Mouse (Mus musculus): ENCODE results near the gene Cyp26b1.

Cyp26b1 gene

DNA sequence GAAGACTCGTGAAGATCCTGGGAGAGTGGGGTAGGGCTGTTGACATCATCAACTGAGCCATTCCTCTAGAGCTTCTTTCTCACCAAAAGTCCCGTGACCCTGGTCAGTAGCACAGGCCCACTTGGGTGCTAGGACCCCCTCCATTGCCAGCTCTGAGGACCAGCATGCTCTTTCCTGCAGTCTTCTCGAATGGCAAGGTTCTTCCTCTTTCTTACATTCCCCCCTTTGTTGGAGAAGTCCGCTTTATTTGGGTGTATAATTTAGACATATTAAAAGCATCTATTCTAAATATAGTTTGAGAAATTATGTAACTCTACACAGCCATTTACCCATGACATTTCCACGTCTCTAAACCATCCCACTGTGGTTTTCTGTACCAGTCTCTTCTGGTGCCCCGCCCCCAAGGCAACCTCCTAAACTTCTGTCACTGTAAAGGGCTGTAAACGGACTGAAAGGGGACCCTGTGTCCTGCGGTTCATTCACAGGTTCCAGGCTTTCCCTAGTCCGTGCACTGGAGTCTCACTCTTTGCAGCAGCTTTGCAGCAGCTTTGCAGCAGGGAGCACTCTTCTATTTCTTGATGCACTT is 43.8 kb downstream of the Cyp26b1 start:
- no peak for DNase-seq

DNA sequence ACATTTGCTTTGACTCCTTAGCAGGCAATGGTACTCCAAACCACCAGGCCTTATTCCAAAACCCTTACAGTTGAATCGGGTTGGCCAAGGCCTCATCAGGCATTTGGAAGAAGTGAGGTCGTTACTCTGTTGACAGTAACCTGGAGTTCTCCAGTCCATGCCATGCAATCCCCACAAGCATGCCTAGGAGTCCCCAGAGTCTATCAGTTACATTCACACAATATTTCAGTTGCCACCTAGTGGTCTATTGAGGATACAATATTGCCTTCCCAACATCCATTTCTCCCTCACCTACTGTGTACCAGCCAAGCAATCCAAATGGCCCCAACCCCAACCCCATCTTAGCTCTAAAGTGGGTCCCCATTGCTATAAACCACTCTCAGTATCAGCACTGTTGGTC is 48.3 kb downstream of the Cyp26b1 start:
- DNase-seq = no peak

DNA sequence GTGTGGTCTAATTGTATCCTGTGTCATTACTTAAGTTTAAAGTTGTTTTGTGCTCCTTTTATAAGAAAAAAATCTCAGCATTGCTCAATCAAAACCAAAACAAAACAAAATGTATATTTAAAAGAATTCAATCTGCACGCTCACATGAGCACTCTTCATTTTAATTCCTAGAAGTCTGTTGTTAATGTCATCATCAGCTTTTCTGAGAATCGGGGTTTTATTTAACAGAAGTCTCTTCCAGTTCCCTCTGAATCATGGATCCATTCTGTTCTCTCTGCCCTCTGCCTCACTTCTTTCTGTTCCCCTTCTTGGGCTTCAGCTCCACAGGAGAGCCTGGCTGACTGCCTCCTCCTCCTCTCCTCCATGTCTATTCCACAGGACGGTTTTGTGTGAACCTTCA is 49.3 kb downstream of the Cyp26b1 start:
- DNase-seq = no peak

DNA sequence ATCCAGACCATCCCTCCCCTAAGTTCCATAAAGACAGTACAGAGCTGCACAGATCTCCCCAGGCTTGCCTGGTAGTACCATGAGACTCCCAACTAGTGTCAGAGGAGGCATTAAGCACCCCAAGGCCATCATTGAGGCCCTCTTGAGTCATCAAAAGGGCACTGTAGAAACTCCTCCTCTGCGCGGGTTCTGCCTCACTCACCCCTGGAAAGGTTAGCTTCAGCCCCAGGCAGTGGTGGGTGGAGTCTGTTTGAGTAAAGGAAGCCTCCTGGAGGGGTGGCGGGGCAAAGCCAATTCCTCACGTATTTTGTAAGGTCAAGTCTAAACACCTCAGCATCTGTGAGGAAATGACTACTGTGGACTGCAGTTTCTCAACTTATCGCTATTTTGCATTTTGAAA is 50.2 kb downstream of the Cyp26b1 start:
- no peak for DNase-seq

DNA sequence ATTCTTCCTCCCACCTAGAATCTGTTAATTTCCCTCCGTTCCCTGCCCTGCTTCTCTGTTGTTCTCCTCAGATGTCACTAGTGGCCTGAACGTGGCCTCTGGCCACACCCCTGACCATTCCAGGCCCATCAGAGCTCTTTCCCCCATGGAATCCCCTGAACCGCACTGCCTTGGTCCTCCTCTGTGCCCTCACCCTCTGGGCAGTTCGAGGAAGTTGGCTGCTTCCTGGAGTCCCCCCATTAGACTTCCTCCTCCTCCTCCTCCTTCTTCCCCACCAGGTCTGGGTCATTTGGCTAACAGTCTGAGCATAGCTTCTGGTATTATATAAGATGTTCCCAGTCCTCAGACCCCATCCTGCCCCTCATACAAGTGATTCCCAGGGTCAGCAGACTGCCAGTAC is 53.8 kb downstream of the Cyp26b1 start:
- DNase-seq = no peak

DNA sequence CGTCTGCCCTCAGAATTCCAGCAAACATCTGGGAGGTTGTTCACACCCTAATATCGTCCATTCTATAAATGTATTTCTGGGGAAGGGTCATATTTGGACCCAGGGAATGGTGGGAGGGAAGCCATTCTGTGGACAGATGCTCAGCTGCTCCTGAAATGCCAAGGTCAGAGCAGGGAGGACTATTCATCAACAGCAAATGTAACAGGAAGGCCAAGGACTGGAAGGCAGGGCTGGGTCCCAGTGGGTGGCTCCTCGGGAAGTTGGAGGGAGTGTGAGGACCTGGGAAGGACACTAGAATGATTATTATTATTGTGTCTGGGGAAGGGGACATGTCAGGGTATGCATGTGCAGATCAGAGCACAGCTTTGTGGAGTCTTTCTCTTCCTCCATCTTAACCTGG is 55.0 kb downstream of the Cyp26b1 start:
- no peak for DNase-seq

DNA sequence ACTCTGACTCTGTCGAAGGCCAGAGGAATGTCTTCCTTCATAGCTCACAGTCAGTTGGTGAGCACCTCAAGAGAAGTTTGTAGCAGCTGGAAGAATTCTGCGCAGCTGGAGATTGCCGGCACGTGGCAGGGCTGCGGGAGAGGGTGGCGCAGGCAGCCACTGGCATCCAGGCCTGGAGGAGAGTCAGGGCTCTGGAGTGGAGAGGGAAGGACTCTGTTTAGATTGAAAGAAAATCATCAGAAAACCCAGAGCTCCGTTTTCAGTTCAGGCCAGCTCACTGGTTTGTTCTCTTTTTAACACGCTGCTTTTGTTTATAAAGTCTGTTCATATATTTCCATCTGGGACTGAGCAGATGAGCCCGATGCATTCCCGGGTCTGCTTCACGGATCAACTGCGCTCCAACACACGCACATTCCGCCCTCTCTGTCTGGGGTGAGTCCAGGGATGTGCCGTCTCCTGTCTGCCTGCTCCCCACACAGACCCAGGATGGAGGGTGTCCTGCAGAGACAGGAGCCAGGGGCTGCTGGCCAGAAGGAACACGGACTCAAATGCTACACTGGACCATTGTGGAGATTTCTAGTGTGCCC is 56.0 kb downstream of the Cyp26b1 start:
- DNase-seq = no peak

DNA sequence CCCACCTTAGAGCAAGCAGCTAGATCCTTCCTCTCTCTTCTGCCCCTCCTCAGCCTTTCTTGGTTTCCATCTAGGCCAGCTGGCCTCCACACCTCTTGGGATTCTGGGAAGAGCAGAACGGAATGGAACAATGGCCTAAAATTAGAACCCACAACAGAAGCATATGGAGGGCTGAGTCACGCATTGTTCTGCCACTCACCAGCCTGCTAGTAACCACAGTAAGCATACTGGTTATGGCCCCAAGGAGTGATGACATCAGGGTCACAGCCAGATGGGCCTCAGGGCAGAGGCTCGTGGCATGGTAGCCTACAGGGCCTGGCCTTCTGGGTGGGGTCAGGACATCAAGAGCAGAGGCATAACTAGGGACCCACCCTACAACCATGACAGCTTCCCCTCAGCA is 58.8 kb downstream of the Cyp26b1 start:
- peak; percentile 24 for DNase-seq

DNA sequence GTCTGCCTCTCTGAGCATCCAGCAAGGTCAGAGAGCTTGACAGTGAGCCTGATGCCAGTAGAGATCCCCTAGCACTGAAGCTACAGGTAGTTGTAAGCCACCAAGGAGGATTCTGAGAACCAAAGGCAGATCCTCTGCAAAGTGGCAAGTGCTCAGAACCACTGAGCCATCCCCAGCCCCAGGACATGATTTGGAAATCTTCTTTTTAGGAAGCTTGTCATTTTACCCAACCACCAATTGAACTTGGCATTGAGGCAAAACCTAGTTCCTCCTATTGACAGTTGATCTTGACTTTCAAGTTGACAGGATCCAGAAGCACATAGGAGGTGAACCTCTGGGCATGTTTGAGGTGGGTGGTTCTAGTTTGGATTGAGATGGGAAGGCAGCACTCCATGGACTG is 63.8 kb downstream of the Cyp26b1 start:
- no peak for DNase-seq

DNA sequence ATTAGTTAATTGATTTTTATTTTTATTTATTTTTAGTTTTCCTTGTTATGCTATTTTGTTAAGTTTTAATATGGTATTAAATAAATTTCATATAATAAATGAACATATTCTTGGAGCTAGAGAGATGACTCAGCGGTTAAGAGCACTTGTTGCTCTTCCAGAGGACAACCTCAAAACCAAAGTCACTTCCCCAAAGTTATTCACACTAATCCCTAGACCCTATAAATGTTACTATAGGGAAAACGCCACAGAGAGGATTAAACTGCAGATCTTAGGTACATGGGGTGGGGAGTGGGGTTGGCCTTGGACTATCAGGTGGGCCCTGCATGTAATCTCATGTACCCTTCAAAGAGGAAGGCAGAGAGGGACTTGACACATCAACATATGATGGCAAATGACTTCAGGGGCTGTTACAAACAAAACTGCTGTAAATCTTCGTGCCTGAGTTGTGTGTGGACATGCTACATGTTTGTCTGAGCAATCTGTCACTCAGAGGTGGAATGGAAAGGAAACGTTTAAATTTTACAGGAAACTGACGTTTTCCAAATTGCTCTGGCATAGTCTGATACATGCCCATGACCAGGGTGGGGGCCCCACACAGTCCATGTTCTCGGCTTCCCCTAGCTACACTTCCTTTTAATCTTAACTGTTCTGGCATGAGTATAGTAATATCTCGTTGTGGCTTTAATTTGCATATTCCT is 68.7 kb downstream of the Cyp26b1 start:
- DNase-seq = no peak

Data from right cerebral cortex, postnatal 25 days (tissue).